Mouse (Mus musculus): ENCODE results near the gene Tmem117.

The Tmem117 gene

GRCm38 (mm10) chr15:94895681-94896080, 266.6 kb downstream of the Tmem117 start:
- no peak for DNase-seq (ENCODE audit: low spot score)

GRCm38 (mm10) chr15:94903188-94903587, 274.2 kb downstream of the Tmem117 start:
- DNase-seq (ENCODE audit: low spot score) = no peak

GRCm38 (mm10) chr15:94904672-94905407, 275.8 kb downstream of the Tmem117 start:
- DNase-seq (ENCODE audit: low spot score) = no peak

- no peak for DNase-seq (ENCODE audit: low spot score)
Measured at GRCm38 (mm10) chr15:94921672-94922071, 292.6 kb downstream of the Tmem117 start.

- no peak for DNase-seq (ENCODE audit: low spot score)
Measured at GRCm38 (mm10) chr15:94927986-94928385, 299.0 kb downstream of the Tmem117 start.

- DNase-seq (ENCODE audit: low spot score) = no peak
Measured at GRCm38 (mm10) chr15:94930743-94931142, 301.7 kb downstream of the Tmem117 start.

- no peak for DNase-seq (ENCODE audit: low spot score)
Measured at GRCm38 (mm10) chr15:94933044-94933443, 304.0 kb downstream of the Tmem117 start.

GRCm38 (mm10) chr15:94933480-94933879, 304.4 kb downstream of the Tmem117 start:
- no peak for DNase-seq (ENCODE audit: low spot score)

- no peak for DNase-seq (ENCODE audit: low spot score)
Measured at GRCm38 (mm10) chr15:94941954-94942353, 312.9 kb downstream of the Tmem117 start.

GRCm38 (mm10) chr15:94942465-94942864, 313.4 kb downstream of the Tmem117 start:
- no peak for DNase-seq (ENCODE audit: low spot score)

GRCm38 (mm10) chr15:94943891-94944290, 314.9 kb downstream of the Tmem117 start:
- DNase-seq (ENCODE audit: low spot score) = no peak

GRCm38 (mm10) chr15:94951382-94952048, 322.5 kb downstream of the Tmem117 start:
- no peak for DNase-seq (ENCODE audit: low spot score)

- DNase-seq (ENCODE audit: low spot score) = no peak
Measured at GRCm38 (mm10) chr15:94956697-94957096, 327.7 kb downstream of the Tmem117 start.

- DNase-seq (ENCODE audit: low spot score) = no peak
Measured at GRCm38 (mm10) chr15:94957202-94957601, 328.2 kb downstream of the Tmem117 start.

GRCm38 (mm10) chr15:94967004-94967403, 338.0 kb downstream of the Tmem117 start:
- no peak for DNase-seq (ENCODE audit: low spot score)

GRCm38 (mm10) chr15:94968403-94969180, 339.6 kb downstream of the Tmem117 start:
- DNase-seq (ENCODE audit: low spot score) = no peak

- no peak for DNase-seq (ENCODE audit: low spot score)
Measured at GRCm38 (mm10) chr15:94981798-94982197, 352.8 kb downstream of the Tmem117 start.

GRCm38 (mm10) chr15:94995352-94995751, 366.3 kb downstream of the Tmem117 start:
- no peak for DNase-seq (ENCODE audit: low spot score)

- no peak for DNase-seq (ENCODE audit: low spot score)
Measured at GRCm38 (mm10) chr15:95005121-95005824, 376.2 kb downstream of the Tmem117 start.

GRCm38 (mm10) chr15:95022251-95022650, 393.2 kb downstream of the Tmem117 start:
- DNase-seq (ENCODE audit: low spot score) = no peak

- no peak for DNase-seq (ENCODE audit: low spot score)
Measured at GRCm38 (mm10) chr15:95024401-95024800, 395.4 kb downstream of the Tmem117 start.

GRCm38 (mm10) chr15:95028862-95029486, 399.9 kb downstream of the Tmem117 start:
- DNase-seq (ENCODE audit: low spot score) = no peak

Data from MN1 (cell line).